30 mouse cellular contexts compared by ENCODE assay signal in genomic region chr1:52956746-52957145, GRCm38 (mm10).
DNase-seq lines count a peak whose midpoint lies in the region; ATAC-seq and TF ChIP-seq lines count a peak whose summit lies in the region.
"Had no signal": no experiment of that assay in that cellular context is flagged by ENCODE, and none has a peak within 500 bp of the region (broad histone marks: within the 10 kb centered on the region; RNA-seq: fewer than 3 reads in every experiment).

No protein-coding gene starts in this region.

- TF ChIP-seq CTCF in gastrocnemius, adult 2 months (IDR thresholded peaks at IDR 0.05): no peak
- no peak for TF ChIP-seq CTCF in stomach, postnatal 0 days (IDR thresholded peaks at IDR 0.05; ENCODE audit: low read depth)

- no peak for ATAC-seq in midbrain, embryonic 11.5 days (ENCODE audit: low FRiP score)
- ATAC-seq in midbrain, embryonic 13.5 days: no peak
- ATAC-seq in stomach, postnatal 0 days (ENCODE audit: low FRiP score, low TSS enrichment): no peak
- ATAC-seq: activated CD4-positive, CD25-positive, alpha-beta regulatory T cell, adult 4 months; CD4-positive, CD25-positive, alpha-beta regulatory T cell, adult 4 months; forebrain, embryonic 14.5 days; Patski had no signal

- TF ChIP-seq EP300 in stomach, postnatal 0 days (optimal IDR thresholded peaks at IDR 0.05): no peak

- H3K27ac ChIP-seq in gastrocnemius, adult 2 months: peak overlapping the region; percentile 24
- no peak overlapping the region for H3K27ac ChIP-seq in midbrain, embryonic 11.5 days (ENCODE audit: low read depth, low read length)
- H3K27ac ChIP-seq in midbrain, embryonic 13.5 days: no peak overlapping the region
- H3K27ac ChIP-seq in stomach, postnatal 0 days (replicated peaks): peak overlapping the region; percentile 50; the same call in 1 of the 2 replicates
- H3K27ac ChIP-seq: embryonic facial prominence, embryonic 13.5 days; embryonic facial prominence, embryonic 15.5 days; forebrain, embryonic 10.5 days; forebrain, embryonic 12.5 days had no signal

- H3K4me3 ChIP-seq in gastrocnemius, adult 2 months: no peak overlapping the region
- no peak overlapping the region for H3K4me3 ChIP-seq in midbrain, embryonic 11.5 days (ENCODE audit: low read depth, low read length)
- H3K4me3 ChIP-seq in midbrain, embryonic 13.5 days (replicated peaks): no peak overlapping the region
- H3K4me3 ChIP-seq in stomach, postnatal 0 days (ENCODE audit: low read depth, low read length): no peak overlapping the region
- H3K4me3 ChIP-seq: embryonic facial prominence, embryonic 13.5 days; embryonic facial prominence, embryonic 15.5 days; erythroblast, embryonic 14.5 days; forebrain, embryonic 10.5 days; forebrain, embryonic 12.5 days had no signal

- H3K4me1 ChIP-seq in midbrain, embryonic 11.5 days (ENCODE audit: control insufficient read depth, insufficient read depth, low read length): peaks cover 13% of the 10 kb centered on the region
- H3K4me1 ChIP-seq in midbrain, embryonic 13.5 days (replicated peaks): peaks cover 19% of the 10 kb centered on the region
- H3K4me1 ChIP-seq in stomach, postnatal 0 days (replicated peaks; ENCODE audit: control insufficient read depth, insufficient read depth): no peaks in the 10 kb centered on the region

- H3K9me3 ChIP-seq in midbrain, embryonic 11.5 days (ENCODE audit: control insufficient read depth, low read length): no peaks in the 10 kb centered on the region
- H3K9me3 ChIP-seq in midbrain, embryonic 13.5 days: no peaks in the 10 kb centered on the region
- H3K9me3 ChIP-seq in stomach, postnatal 0 days (ENCODE audit: control insufficient read depth, low read length): no peaks in the 10 kb centered on the region
- H3K9me3 ChIP-seq: embryonic facial prominence, embryonic 13.5 days; embryonic facial prominence, embryonic 15.5 days; forebrain, embryonic 10.5 days; forebrain, embryonic 12.5 days; G1E had no signal

- WGBS in midbrain, embryonic 11.5 days: 67% methylated on average over 4 of the region's 4 CpGs
- 56% methylated on average over 4 of the region's 4 CpGs for WGBS in midbrain, embryonic 13.5 days
- WGBS in stomach, postnatal 0 days: 46% methylated on average over 4 of the region's 4 CpGs

- no peaks in the 10 kb centered on the region for H3K36me3 ChIP-seq in midbrain, embryonic 11.5 days (ENCODE audit: control insufficient read depth, insufficient read depth, low read length)
- H3K36me3 ChIP-seq in midbrain, embryonic 13.5 days: no peaks in the 10 kb centered on the region
- no peaks in the 10 kb centered on the region for H3K36me3 ChIP-seq in stomach, postnatal 0 days (ENCODE audit: control insufficient read depth, insufficient read depth, low read length)
- H3K36me3 ChIP-seq: embryonic facial prominence, embryonic 13.5 days; embryonic facial prominence, embryonic 15.5 days; forebrain, embryonic 10.5 days; forebrain, embryonic 12.5 days; G1E had no signal

- DNase-seq in gastrocnemius, adult 2 months: no peak
- DNase-seq in gastrocnemius, postnatal 36 days: no peak
- DNase-seq in heart, adult 11 months: peak; percentile 90
- no peak for DNase-seq in heart, postnatal 25 days (ENCODE audit: low spot score)
- peak; percentile 61 for DNase-seq in midbrain, embryonic 11.5 days (ENCODE audit: low spot score, missing footprints)
- no peak for DNase-seq in stomach, postnatal 0 days (ENCODE audit: low spot score)
- no peak for DNase-seq in spleen, postnatal 10 days (ENCODE audit: low spot score in 2 of 2)
- DNase-seq: adrenal gland, adult 8-10 months; adrenal gland, postnatal 14 days; adrenal gland, postnatal 36 days; B cell, adult 2 months; cerebellum, adult 11 months; cerebellum, adult 18-20 months; cerebellum, adult 8-10 months; cerebellum, adult 9-11 months; cerebellum, postnatal 14 days; cerebellum, postnatal 36 days; embryo, embryonic 11 days had no signal

- H3K27me3 ChIP-seq in midbrain, embryonic 11.5 days (ENCODE audit: control insufficient read depth, insufficient read depth, low read length): 0 out of 2 replicates have a peak, but pooled peaks cover 2% of the 10 kb centered on the region
- H3K27me3 ChIP-seq in midbrain, embryonic 13.5 days: no peaks in the 10 kb centered on the region
- no peaks in the 10 kb centered on the region for H3K27me3 ChIP-seq in stomach, postnatal 0 days (ENCODE audit: control insufficient read depth, insufficient read depth, low read length)
- H3K27me3 ChIP-seq: CH12.LX; embryonic facial prominence, embryonic 15.5 days had no signal

- no peak overlapping the region for H3K4me2 ChIP-seq in midbrain, embryonic 11.5 days
- no peak overlapping the region for H3K4me2 ChIP-seq in midbrain, embryonic 13.5 days (replicated peaks)
- H3K4me2 ChIP-seq in stomach, postnatal 0 days (replicated peaks; ENCODE audit: low read depth): no peak overlapping the region
- H3K4me2 ChIP-seq: embryonic facial prominence, embryonic 13.5 days; embryonic facial prominence, embryonic 15.5 days; forebrain, embryonic 12.5 days had no signal

- intact Hi-C loops in gastrocnemius, adult 2 months (cut with DNase I): loop anchor here (10.0 kb wide), 1 partner anchor 78 kb away; no protein-coding TSS in a partner anchor
- intact Hi-C loops in gastrocnemius, postnatal 36 days (cut with DNase I): no loop called here
- intact Hi-C loops in heart, postnatal 25 days (cut with DNase I): loop anchor here (5.0 kb wide), 1 partner anchor 309 kb away; no protein-coding TSS in a partner anchor

- H3K9ac ChIP-seq in midbrain, embryonic 11.5 days (ENCODE audit: low read length): no peak overlapping the region
- H3K9ac ChIP-seq in midbrain, embryonic 13.5 days (replicated peaks): no peak overlapping the region
- H3K9ac ChIP-seq in stomach, postnatal 0 days (ENCODE audit: low read length): no peak overlapping the region
- H3K9ac ChIP-seq: embryonic facial prominence, embryonic 13.5 days; embryonic facial prominence, embryonic 15.5 days; forebrain, embryonic 12.5 days had no signal

Comparison
In these comparisons a context has a peak if more than half of its experiments do, and no peak if none do; other contexts are left out.
1. DNase-seq: peak in heart, adult 11 months (single experiment) and midbrain, embryonic 11.5 days (single experiment); none in gastrocnemius, adult 2 months (single experiment), gastrocnemius, postnatal 36 days (0 of 2), heart, postnatal 25 days (single experiment), stomach, postnatal 0 days (single experiment) and spleen, postnatal 10 days (0 of 2).
2. H3K27ac ChIP-seq: peak in gastrocnemius, adult 2 months (single experiment) and stomach, postnatal 0 days (single experiment); none in midbrain, embryonic 11.5 days (single experiment) and midbrain, embryonic 13.5 days (single experiment).